Mouse (Mus musculus): ENCODE results near the gene Cryaa.

GRCm38 (mm10) chr17:31635781-31636180 lies 41.8 kb upstream of the Cryaa start:
- TF ChIP-seq POLR2A (IDR thresholded peaks at IDR 0.05; ENCODE audit: borderline replicate concordance, insufficient read depth, low read length) (no peak), CTCF (IDR thresholded peaks at IDR 0.05; ENCODE audit: borderline replicate concordance, insufficient read depth, low read depth, low read length) (no peak)
